Mouse (Mus musculus): ENCODE results near the gene Gcg. TPM values are rescaled to one million over a fixed set of nuclear protein-coding genes. Genes with fewer than 3 reads are reported as not detected.

Gene Gcg
- not detected in 2 replicates for polyA plus RNA-seq (2015; fragmentation: Nextera tagmentation; extraction: Ambion mirVana)

GRCm38 (mm10) chr2:62483550-62483949, at the start of gene Gcg:
Gene Gcg, minus strand, starts transcription at chr2:62483650.
- no peak within 1 kb of the TSS for H3K4me2 ChIP-seq (replicated peaks; ENCODE audit: low read depth, low read length)
- H3K9ac ChIP-seq (replicated peaks; ENCODE audit: low read length) = no peak within 1 kb of the TSS
- no peak within 1 kb of the TSS for H3K4me3 ChIP-seq (ENCODE audit: low read length)
- no peak within 1 kb of the TSS for H3K27ac ChIP-seq (ENCODE audit: low read length)
- WGBS = 88% methylated on average over 9 of the region's 9 CpGs
- ATAC-seq (ENCODE audit: low FRiP score, low TSS enrichment) = no peak
- no peaks in the 10 kb centered on the region for H3K4me1 ChIP-seq (ENCODE audit: insufficient read depth, low read length)
- H3K36me3 ChIP-seq (ENCODE audit: insufficient read depth, low read length) = no peaks in the 10 kb centered on the region
- no peaks in the 10 kb centered on the region for H3K9me3 ChIP-seq (ENCODE audit: low read length)
- no peaks in the 10 kb centered on the region for H3K27me3 ChIP-seq (ENCODE audit: insufficient read depth, low read length)

DNA sequence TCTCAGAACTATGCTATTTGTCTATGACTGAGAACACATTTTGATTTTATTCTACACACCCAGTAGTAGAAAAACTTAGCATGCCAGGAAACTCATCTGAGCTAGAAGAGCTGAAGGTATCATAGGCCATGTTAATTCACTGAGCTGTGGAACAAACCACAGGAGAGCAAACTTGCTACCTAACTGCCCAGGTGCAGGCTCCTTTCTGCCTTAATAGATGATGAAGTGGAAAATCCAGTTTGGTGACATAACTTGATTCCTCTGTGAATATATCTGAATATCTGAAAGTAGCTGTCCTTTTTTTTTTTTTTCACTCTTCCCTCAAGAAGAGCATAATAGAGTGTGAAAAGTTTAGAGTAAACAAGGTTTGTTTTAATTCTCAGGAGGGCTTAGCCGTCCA, 47.6 kb upstream of the Gcg start:
- WGBS = 61% methylated on average over 1 of the region's 1 CpGs
- no peaks in the 10 kb centered on the region for H3K9me3 ChIP-seq (ENCODE audit: low read length)
- no peak overlapping the region for H3K4me2 ChIP-seq (replicated peaks; ENCODE audit: low read depth, low read length)
- no peaks in the 10 kb centered on the region for H3K36me3 ChIP-seq (ENCODE audit: insufficient read depth, low read length)
- H3K27ac ChIP-seq (ENCODE audit: low read length) = no peak overlapping the region
- H3K9ac ChIP-seq (replicated peaks; ENCODE audit: low read length) = no peak overlapping the region
- no peaks in the 10 kb centered on the region for H3K27me3 ChIP-seq (ENCODE audit: insufficient read depth, low read length)
- no peaks in the 10 kb centered on the region for H3K4me1 ChIP-seq (ENCODE audit: insufficient read depth, low read length)
- ATAC-seq (ENCODE audit: low FRiP score, low TSS enrichment) = no peak
- no peak overlapping the region for H3K4me3 ChIP-seq (ENCODE audit: low read length)

DNA sequence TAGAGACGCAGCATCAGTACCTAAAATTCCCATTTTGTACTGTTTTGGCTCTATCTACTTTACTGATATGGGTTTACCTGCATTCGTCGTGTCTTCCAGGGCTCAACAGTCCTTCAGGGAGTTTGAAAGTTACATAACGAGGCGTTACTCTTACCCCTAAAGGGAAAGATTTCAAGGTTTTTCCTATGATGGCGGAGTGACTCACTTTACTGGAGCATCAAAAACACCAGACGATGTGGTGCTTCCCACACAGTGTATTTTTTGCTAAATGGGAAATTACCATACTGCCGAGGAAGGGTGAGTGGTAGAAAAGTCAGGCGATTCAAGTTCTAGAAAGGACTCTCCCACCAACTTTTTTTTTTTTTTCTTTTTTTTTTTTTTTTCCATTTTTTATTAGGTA, 42.9 kb upstream of the Gcg start:
- H3K4me2 ChIP-seq (replicated peaks; ENCODE audit: low read depth, low read length) = no peak overlapping the region

DNA sequence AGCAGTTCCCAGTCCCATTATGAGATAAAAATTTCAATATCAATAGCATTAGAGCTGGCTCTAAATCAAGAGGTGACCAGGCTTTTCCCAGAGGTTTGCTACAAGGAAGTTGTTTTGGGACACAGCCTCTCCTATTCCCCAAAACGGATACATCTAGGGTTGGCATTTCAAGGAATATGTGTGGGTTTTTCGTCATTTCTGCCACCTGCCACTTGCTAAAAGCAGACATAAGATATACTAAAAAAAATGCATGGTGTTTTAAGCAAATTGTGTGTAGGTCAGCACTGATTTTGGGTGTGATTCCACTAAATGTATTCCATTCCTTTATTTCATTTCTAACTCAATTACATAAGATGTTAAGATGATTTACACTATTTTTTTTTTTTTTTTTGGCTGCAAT, 34.3 kb upstream of the Gcg start:
- Histone ChIP-seq H3K4me3 (ENCODE audit: low read length) (no peak overlapping the region), H3K9me3 (ENCODE audit: low read length) (no peaks in the 10 kb centered on the region), H3K4me1 (ENCODE audit: insufficient read depth, low read length) (no peaks in the 10 kb centered on the region), H3K27me3 (ENCODE audit: insufficient read depth, low read length) (no peaks in the 10 kb centered on the region), H3K4me2 (replicated peaks; ENCODE audit: low read depth, low read length) (no peak overlapping the region), H3K9ac (replicated peaks; ENCODE audit: low read length) (no peak overlapping the region), H3K27ac (ENCODE audit: low read length) (no peak overlapping the region), H3K36me3 (ENCODE audit: insufficient read depth, low read length) (no peaks in the 10 kb centered on the region)
- no peak for ATAC-seq (ENCODE audit: low FRiP score, low TSS enrichment)
- WGBS = 83% methylated on average over 2 of the region's 2 CpGs

More for the DNA sequence above, 42.9 kb upstream of the Gcg start:
- H3K9ac ChIP-seq (replicated peaks; ENCODE audit: low read length) = no peak overlapping the region
- no peak overlapping the region for H3K4me3 ChIP-seq (ENCODE audit: low read length)
- no peak for ATAC-seq (ENCODE audit: low FRiP score, low TSS enrichment)
- no peaks in the 10 kb centered on the region for H3K4me1 ChIP-seq (ENCODE audit: insufficient read depth, low read length)
- 89% methylated on average over 9 of the region's 9 CpGs for WGBS
- no peak overlapping the region for H3K27ac ChIP-seq (ENCODE audit: low read length)
- H3K36me3 ChIP-seq (ENCODE audit: insufficient read depth, low read length) = no peaks in the 10 kb centered on the region
- no peaks in the 10 kb centered on the region for H3K9me3 ChIP-seq (ENCODE audit: low read length)
- no peaks in the 10 kb centered on the region for H3K27me3 ChIP-seq (ENCODE audit: insufficient read depth, low read length)

GRCm38 (mm10) chr2:62514477-62514876, 31.0 kb upstream of the Gcg start:
- Histone ChIP-seq H3K4me2 (replicated peaks; ENCODE audit: low read depth, low read length) (no peak overlapping the region), H3K36me3 (ENCODE audit: insufficient read depth, low read length) (no peaks in the 10 kb centered on the region), H3K9me3 (ENCODE audit: low read length) (no peaks in the 10 kb centered on the region), H3K27me3 (ENCODE audit: insufficient read depth, low read length) (no peaks in the 10 kb centered on the region), H3K27ac (ENCODE audit: low read length) (no peak overlapping the region), H3K4me1 (ENCODE audit: insufficient read depth, low read length) (no peaks in the 10 kb centered on the region), H3K9ac (replicated peaks; ENCODE audit: low read length) (no peak overlapping the region), H3K4me3 (ENCODE audit: low read length) (no peak overlapping the region)
- no peak for ATAC-seq (ENCODE audit: low FRiP score, low TSS enrichment)
- WGBS = 85% methylated on average over 6 of the region's 6 CpGs

DNA sequence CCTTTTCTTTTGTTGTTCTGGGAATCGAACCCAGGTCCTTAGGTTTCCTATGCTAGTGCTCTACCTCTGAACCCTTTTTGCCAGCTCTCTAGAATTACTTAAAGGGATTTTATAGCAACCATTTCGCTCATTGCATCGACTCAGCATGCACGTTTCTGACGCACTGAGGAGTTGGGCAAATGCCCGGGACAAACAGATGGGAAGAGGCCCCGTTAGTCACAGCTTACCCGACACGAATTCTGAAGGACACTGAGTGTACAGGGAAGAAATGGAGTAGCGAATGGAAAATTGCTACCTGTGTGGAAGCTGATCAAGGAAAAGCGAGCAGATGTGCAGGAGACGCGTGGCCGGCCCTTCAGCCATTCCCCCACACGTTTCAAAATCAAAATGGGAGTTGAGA, 30.0 kb upstream of the Gcg start:
- no peak for ATAC-seq (ENCODE audit: low FRiP score, low TSS enrichment)

DNA sequence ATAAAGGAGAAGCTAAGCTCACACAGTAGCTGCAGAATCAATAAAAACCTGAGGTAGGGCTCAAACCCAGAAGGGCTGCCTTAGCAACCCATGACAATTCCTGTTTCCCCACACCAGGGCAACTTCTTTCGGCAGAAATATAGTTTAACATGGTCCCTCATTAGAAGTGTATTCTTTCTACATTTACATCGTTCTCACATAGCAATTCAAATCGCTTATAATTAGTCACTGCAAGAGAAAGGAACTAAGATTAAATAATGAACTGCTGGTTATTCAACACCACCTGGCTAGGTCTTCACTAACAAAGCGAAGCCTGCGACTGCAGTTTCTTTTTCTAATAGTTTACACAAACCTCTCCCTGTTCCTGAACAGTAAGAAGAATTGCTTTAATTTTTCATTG, 23.7 kb upstream of the Gcg start:
- Histone ChIP-seq H3K4me1 (ENCODE audit: insufficient read depth, low read length) (no peaks in the 10 kb centered on the region), H3K27ac (ENCODE audit: low read length) (no peak overlapping the region), H3K4me3 (ENCODE audit: low read length) (no peak overlapping the region), H3K4me2 (replicated peaks; ENCODE audit: low read depth, low read length) (no peak overlapping the region), H3K27me3 (ENCODE audit: insufficient read depth, low read length) (no peaks in the 10 kb centered on the region), H3K9me3 (ENCODE audit: low read length) (no peaks in the 10 kb centered on the region), H3K36me3 (ENCODE audit: insufficient read depth, low read length) (no peaks in the 10 kb centered on the region), H3K9ac (replicated peaks; ENCODE audit: low read length) (no peak overlapping the region)
- ATAC-seq (ENCODE audit: low FRiP score, low TSS enrichment) = no peak
- WGBS = 90% methylated on average over 5 of the region's 5 CpGs

More for the DNA sequence above, 30.0 kb upstream of the Gcg start:
- Histone ChIP-seq H3K4me1 (ENCODE audit: insufficient read depth, low read length) (no peaks in the 10 kb centered on the region), H3K4me2 (replicated peaks; ENCODE audit: low read depth, low read length) (no peak overlapping the region), H3K4me3 (ENCODE audit: low read length) (no peak overlapping the region), H3K27ac (ENCODE audit: low read length) (no peak overlapping the region), H3K9me3 (ENCODE audit: low read length) (no peaks in the 10 kb centered on the region), H3K27me3 (ENCODE audit: insufficient read depth, low read length) (no peaks in the 10 kb centered on the region), H3K36me3 (ENCODE audit: insufficient read depth, low read length) (no peaks in the 10 kb centered on the region), H3K9ac (replicated peaks; ENCODE audit: low read length) (no peak overlapping the region)
- 93% methylated on average over 15 of the region's 15 CpGs for WGBS

- no peaks in the 10 kb centered on the region for H3K4me1 ChIP-seq (ENCODE audit: insufficient read depth, low read length)
- H3K36me3 ChIP-seq (ENCODE audit: insufficient read depth, low read length) = no peaks in the 10 kb centered on the region
- 48% methylated on average over 2 of the region's 2 CpGs for WGBS
- H3K4me2 ChIP-seq (replicated peaks; ENCODE audit: low read depth, low read length) = no peak overlapping the region
- no peak overlapping the region for H3K9ac ChIP-seq (replicated peaks; ENCODE audit: low read length)
- H3K9me3 ChIP-seq (ENCODE audit: low read length) = no peaks in the 10 kb centered on the region
- H3K27me3 ChIP-seq (ENCODE audit: insufficient read depth, low read length) = no peaks in the 10 kb centered on the region
- ATAC-seq (ENCODE audit: low FRiP score, low TSS enrichment) = no peak
- no peak overlapping the region for H3K4me3 ChIP-seq (ENCODE audit: low read length)
- no peak overlapping the region for H3K27ac ChIP-seq (ENCODE audit: low read length)
Measured at GRCm38 (mm10) chr2:62506441-62506840, 23.0 kb upstream of the Gcg start.

GRCm38 (mm10) chr2:62504269-62504796, 20.9 kb upstream of the Gcg start:
- Histone ChIP-seq H3K9me3 (ENCODE audit: low read length) (no peaks in the 10 kb centered on the region), H3K4me3 (ENCODE audit: low read length) (no peak overlapping the region), H3K4me1 (ENCODE audit: insufficient read depth, low read length) (no peaks in the 10 kb centered on the region), H3K9ac (replicated peaks; ENCODE audit: low read length) (no peak overlapping the region), H3K27me3 (ENCODE audit: insufficient read depth, low read length) (no peaks in the 10 kb centered on the region), H3K4me2 (replicated peaks; ENCODE audit: low read depth, low read length) (no peak overlapping the region), H3K27ac (ENCODE audit: low read length) (no peak overlapping the region), H3K36me3 (ENCODE audit: insufficient read depth, low read length) (no peaks in the 10 kb centered on the region)
- 86% methylated on average over 4 of the region's 4 CpGs for WGBS
- no peak for ATAC-seq (ENCODE audit: low FRiP score, low TSS enrichment)

- Histone ChIP-seq H3K36me3 (ENCODE audit: insufficient read depth, low read length) (no peaks in the 10 kb centered on the region), H3K4me2 (replicated peaks; ENCODE audit: low read depth, low read length) (no peak overlapping the region), H3K4me1 (ENCODE audit: insufficient read depth, low read length) (no peaks in the 10 kb centered on the region), H3K27ac (ENCODE audit: low read length) (no peak overlapping the region), H3K9ac (replicated peaks; ENCODE audit: low read length) (no peak overlapping the region), H3K9me3 (ENCODE audit: low read length) (no peaks in the 10 kb centered on the region), H3K4me3 (ENCODE audit: low read length) (no peak overlapping the region), H3K27me3 (ENCODE audit: insufficient read depth, low read length) (no peaks in the 10 kb centered on the region)
- WGBS = 72% methylated on average over 5 of the region's 5 CpGs
- ATAC-seq (ENCODE audit: low FRiP score, low TSS enrichment) = no peak
Measured at GRCm38 (mm10) chr2:62503326-62503725, 19.9 kb upstream of the Gcg start.

Measured in kidney, embryonic 16.5 days (tissue).